Comparison of ENCODE assay signal across 25 mouse cellular contexts in genomic region chr1:85581518-85581917, GRCm38 (mm10). TPM values are rescaled to one million over a fixed set of nuclear protein-coding genes. Genes with fewer than 3 reads are reported as not detected.
DNase-seq lines count a peak whose midpoint lies in the region; ATAC-seq and TF ChIP-seq lines count a peak whose summit lies in the region.
"Not testable (repeated sequence)": the region's sequence is repeated elsewhere in the genome, so short reads cannot be mapped to it uniquely, and the experiment has no call there.
"Had no signal": no experiment of that assay in that cellular context is flagged by ENCODE, and none has a peak within 500 bp of the region (broad histone marks: within the 10 kb centered on the region; RNA-seq: fewer than 3 reads in every experiment).

No protein-coding gene starts in this region.

- 0 out of 2 replicates have a peak, but pooled peaks have one; percentile 15 for TF ChIP-seq CTCF in E14TG2a.4 (conservative IDR thresholded peaks at IDR 0.05; ENCODE audit: low read length)
- 0 out of 2 replicates have a peak, but pooled peaks have one; percentile 6 for TF ChIP-seq CTCF in forebrain, postnatal 0 days (IDR thresholded peaks at IDR 0.05; ENCODE audit: low read depth)
- peak; percentile 50; the same call in 1 of the 2 replicates for TF ChIP-seq CTCF in intestine, postnatal 0 days (IDR thresholded peaks at IDR 0.05; ENCODE audit: low read depth)
- peak; percentile 50 for TF ChIP-seq CTCF in lung, embryonic 14.5 days (IDR thresholded peaks at IDR 0.05; ENCODE audit: low read depth)

- not testable (repeated sequence) for H3K9ac ChIP-seq in forebrain, postnatal 0 days; intestine, postnatal 0 days (ENCODE audit: low read depth, low read length); lung, embryonic 14.5 days

- H3K27ac ChIP-seq in forebrain, postnatal 0 days (ENCODE audit: low read depth, low read length); intestine, postnatal 0 days (ENCODE audit: low read depth, low read length); lung, embryonic 14.5 days (ENCODE audit: low read depth): not testable (repeated sequence)

- not testable (repeated sequence) for ATAC-seq in forebrain, postnatal 0 days; intestine, postnatal 0 days; lung, embryonic 14.5 days (ENCODE audit: insufficient read depth)

- not testable (repeated sequence) for H3K4me2 ChIP-seq in forebrain, postnatal 0 days (ENCODE audit: low read depth); intestine, postnatal 0 days (replicated peaks; ENCODE audit: low read depth); lung, embryonic 14.5 days

- H3K9me3 ChIP-seq in E14TG2a.4 (ENCODE audit: low read length); forebrain, postnatal 0 days (ENCODE audit: low read length); intestine, postnatal 0 days (ENCODE audit: control insufficient read depth); lung, embryonic 14.5 days (ENCODE audit: low read depth, low read length): not testable (repeated sequence)

- not testable (repeated sequence) for H3K4me3 ChIP-seq in E14TG2a.4 (replicated peaks; ENCODE audit: low read length); forebrain, postnatal 0 days (ENCODE audit: low read depth, low read length); intestine, postnatal 0 days (ENCODE audit: low read depth, low read length); lung, embryonic 14.5 days (ENCODE audit: low read depth, low read length)

- 39% methylated on average over 5 of the region's 5 CpGs for WGBS in forebrain, postnatal 0 days
- WGBS in intestine, postnatal 0 days: 29% methylated on average over 5 of the region's 5 CpGs
- 29% methylated on average over 5 of the region's 5 CpGs for WGBS in lung, embryonic 14.5 days

- DNase-seq in 3134 (ENCODE audit: extremely low read depth, insufficient read length, low spot score) (peak; percentile 8), R1 (ENCODE audit: low read depth, low spot score) (peak; percentile 4)
- peak; percentile 0 for DNase-seq in forebrain, postnatal 0 days
- peak; percentile 1 for DNase-seq in lung, embryonic 14.5 days
- peak; percentile 0 for DNase-seq in retina, adult 2 months (ENCODE audit: low read depth, low spot score)

- H3K36me3 ChIP-seq in E14TG2a.4 (ENCODE audit: insufficient read depth, low read length); forebrain, postnatal 0 days (ENCODE audit: insufficient read depth); intestine, postnatal 0 days (ENCODE audit: control insufficient read depth, insufficient read depth); lung, embryonic 14.5 days (ENCODE audit: insufficient read depth): not testable (repeated sequence)

- not testable (repeated sequence) for H3K4me1 ChIP-seq in E14TG2a.4 (replicated peaks; ENCODE audit: low read depth, low read length); forebrain, postnatal 0 days (ENCODE audit: insufficient read depth); intestine, postnatal 0 days (replicated peaks; ENCODE audit: control insufficient read depth, insufficient read depth, low read length); lung, embryonic 14.5 days (ENCODE audit: insufficient read depth)

- H3K27me3 ChIP-seq in E14TG2a.4 (ENCODE audit: insufficient read depth, low read length); forebrain, postnatal 0 days (ENCODE audit: insufficient read depth, low read length); intestine, postnatal 0 days (replicated peaks; ENCODE audit: control insufficient read depth, insufficient read depth, low read length); lung, embryonic 14.5 days (ENCODE audit: insufficient read depth, low read length): not testable (repeated sequence)

RNA-seq across cellular contexts. Expression of gene G530012D18Rik, which starts 6.0 kb away (rescaled TPM):
- total RNA-seq in forebrain, postnatal 0 days (2014; rRNA removed): not detected in 2 replicates
- polyA plus RNA-seq in forebrain, postnatal 0 days (2015; fragmentation: Nextera tagmentation; extraction: Ambion mirVana): not detected in 2 replicates
- not detected in 2 replicates for polyA plus RNA-seq in intestine, postnatal 0 days (2015; fragmentation: Nextera tagmentation; extraction: Ambion mirVana)
- not detected in 2 replicates for polyA plus RNA-seq in lung, embryonic 14.5 days (2014; fragmentation: Nextera tagmentation; extraction: Ambion mirVana)
- total RNA-seq: adrenal gland, postnatal 14 days; gastrocnemius, postnatal 4 days; heart, postnatal 10 days; layer of hippocampus, postnatal 10 days had no signal
- polyA plus RNA-seq: activated CD4-positive, CD25-positive, alpha-beta regulatory T cell, adult 4 months; embryonic facial prominence, embryonic 15.5 days; forebrain, embryonic 16.5 days; G1E; heart, embryonic 10.5 days; inflammation-experienced regulatory T-cells, adult 6 months; kidney, embryonic 14.5 days; limb, embryonic 11.5 days; liver, embryonic 11.5 days; lung, embryonic 15.5 days; macrophage; midbrain, embryonic 10.5 days; neural tube, embryonic 14.5 days; stomach, embryonic 16.5 days had no signal

RNA-seq across cellular contexts. Expression of gene Sp110, which starts 17.1 kb away (rescaled TPM):
- total RNA-seq in forebrain, postnatal 0 days (2014; rRNA removed): 1.3 TPM in 2 replicates
- polyA plus RNA-seq in forebrain, postnatal 0 days (2015; fragmentation: Nextera tagmentation; extraction: Ambion mirVana): 0.44 and 0.94 TPM in 2 replicates
- polyA plus RNA-seq in intestine, postnatal 0 days (2015; fragmentation: Nextera tagmentation; extraction: Ambion mirVana): 0.91 and 1.6 TPM in 2 replicates
- 1.1 and 1.5 TPM in 2 replicates for polyA plus RNA-seq in lung, embryonic 14.5 days (2014; fragmentation: Nextera tagmentation; extraction: Ambion mirVana)
- polyA plus RNA-seq: G1E had no signal

RNA-seq across cellular contexts. Expression of gene Sp140, which starts 18.7 kb away (rescaled TPM):
- 1.1 and 2.0 TPM in 2 replicates for total RNA-seq in forebrain, postnatal 0 days (2014; rRNA removed)
- polyA plus RNA-seq in forebrain, postnatal 0 days (2015; fragmentation: Nextera tagmentation; extraction: Ambion mirVana): 0.25 and 0.74 TPM in 2 replicates
- polyA plus RNA-seq in intestine, postnatal 0 days (2015; fragmentation: Nextera tagmentation; extraction: Ambion mirVana): 1.6 and 1.8 TPM in 2 replicates
- 0.70 and 1.2 TPM in 2 replicates for polyA plus RNA-seq in lung, embryonic 14.5 days (2014; fragmentation: Nextera tagmentation; extraction: Ambion mirVana)
- polyA plus RNA-seq: G1E had no signal
